Mouse (Mus musculus) lung, postnatal 0 days (tissue): ENCODE results near the gene Nploc4.

ENCODE experiments used
- CTCF ChIP-seq: IDR thresholded peaks from 2 replicates; pipeline ENCODE4 v1.5.1; 2016; ENCODE audit warnings: antibody characterized with exemption, mild to moderate bottlenecking
- EP300 ChIP-seq: IDR thresholded peaks from 2 replicates; pipeline ENCODE4 v1.6.1; 2016; ENCODE audit warnings: antibody characterized with exemption, mild to moderate bottlenecking, control low read depth

DNA sequence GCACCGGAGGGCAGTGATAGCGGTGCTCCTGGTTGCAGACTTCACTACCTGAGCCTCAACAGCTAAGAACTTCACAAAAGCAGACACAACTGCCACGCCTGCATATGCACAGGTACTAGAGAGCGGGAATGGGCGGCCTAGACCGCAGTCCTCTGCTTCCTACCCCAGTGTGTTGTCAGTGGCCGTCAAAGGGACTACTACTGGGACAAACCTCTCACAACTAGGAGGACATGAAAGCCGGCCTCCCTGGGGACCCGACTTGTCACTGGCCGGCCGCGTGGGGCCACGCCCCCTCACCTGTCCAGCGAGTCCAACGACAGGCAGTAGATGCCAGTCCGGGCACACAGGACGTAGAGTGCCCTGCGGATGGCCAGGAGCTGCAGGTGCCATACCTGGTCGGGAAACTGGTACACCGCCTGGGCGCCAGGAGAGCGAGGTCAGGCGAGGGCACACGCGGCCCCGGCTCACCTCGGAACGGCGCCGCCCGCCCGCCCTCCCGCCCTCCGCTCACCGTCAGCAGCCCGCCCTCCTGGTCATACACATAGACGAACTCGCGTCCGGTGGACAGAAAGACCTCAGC is 59.4 kb downstream of the Nploc4 start:
- TF ChIP-seq CTCF, result no peak
- no peak for TF ChIP-seq EP300
